Mouse (Mus musculus): Measurements from ENCODE around the gene Cwh43.

The Cwh43 gene

DNA sequence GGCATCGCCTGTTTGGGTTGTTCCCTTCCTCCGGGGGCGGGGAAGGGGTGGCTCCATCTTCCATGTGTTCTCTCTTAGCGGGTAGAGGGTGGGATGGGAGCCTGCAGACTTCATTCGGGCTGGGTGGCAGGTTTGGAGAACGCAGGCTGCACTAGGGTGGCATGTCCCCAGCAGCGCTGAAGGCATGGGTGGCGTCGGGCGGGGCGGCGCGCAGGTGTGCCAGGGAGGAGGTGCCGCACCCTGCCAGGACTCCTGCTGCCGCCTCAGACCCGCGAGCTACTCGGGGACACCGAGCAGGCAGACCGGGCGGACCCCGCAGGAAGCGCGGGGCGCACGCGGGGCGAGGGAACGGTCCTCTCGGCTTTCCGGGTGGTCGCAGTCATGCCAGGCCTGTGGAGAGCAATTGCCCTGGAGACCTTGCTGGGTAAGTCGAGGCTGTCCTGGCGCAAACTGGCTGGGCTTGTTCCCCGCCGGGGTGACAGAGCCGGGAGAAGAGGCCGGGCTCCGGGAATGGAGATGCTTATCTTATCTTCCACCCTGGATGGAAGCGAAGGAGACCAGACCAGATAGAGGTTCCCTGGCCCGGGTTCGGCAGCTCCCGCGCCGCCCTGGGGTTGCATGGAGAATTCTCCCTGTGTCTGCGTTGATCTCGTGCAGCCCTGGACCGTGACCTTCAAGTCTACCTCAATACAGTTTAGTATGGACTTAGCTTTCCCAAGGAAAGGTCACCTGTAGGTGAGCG lies at the start of gene Cwh43:
Gene Cwh43 (plus strand): TSS at position 95 of the 742 bp plus-strand sequence.
- no peak for DNase-seq (ENCODE audit: low read depth, low spot score)

DNA sequence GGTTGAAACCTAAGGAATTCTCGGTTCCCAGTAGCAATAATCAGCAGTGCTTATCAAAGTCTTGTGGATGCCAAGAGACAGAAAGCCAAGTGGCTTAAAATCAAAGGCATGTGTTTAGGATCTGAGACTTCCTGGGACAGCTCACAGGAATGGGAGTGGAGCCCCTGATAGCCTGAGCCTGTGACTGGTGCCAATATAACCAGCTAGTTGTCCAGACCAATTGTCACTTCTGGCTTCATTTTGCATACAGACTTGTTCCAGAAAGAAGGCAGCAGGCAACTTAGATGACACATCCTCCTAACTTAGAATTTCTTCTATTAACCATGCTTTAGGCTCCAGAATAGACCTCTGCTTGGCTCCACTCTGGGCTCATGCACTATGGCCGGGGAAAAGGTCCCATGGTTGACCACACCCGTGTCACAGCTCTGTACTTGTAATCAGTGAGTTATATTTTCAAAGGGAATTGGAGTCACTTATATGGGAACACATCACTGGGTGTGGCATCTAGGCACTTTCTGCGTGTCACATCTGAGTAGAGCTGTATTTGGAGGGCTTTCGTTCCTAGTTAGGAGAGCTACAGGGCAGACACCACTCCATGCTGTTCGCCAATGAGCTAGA lies 46.6 kb upstream of the Cwh43 start:
- no peak for DNase-seq (ENCODE audit: low read depth, low spot score)

DNA sequence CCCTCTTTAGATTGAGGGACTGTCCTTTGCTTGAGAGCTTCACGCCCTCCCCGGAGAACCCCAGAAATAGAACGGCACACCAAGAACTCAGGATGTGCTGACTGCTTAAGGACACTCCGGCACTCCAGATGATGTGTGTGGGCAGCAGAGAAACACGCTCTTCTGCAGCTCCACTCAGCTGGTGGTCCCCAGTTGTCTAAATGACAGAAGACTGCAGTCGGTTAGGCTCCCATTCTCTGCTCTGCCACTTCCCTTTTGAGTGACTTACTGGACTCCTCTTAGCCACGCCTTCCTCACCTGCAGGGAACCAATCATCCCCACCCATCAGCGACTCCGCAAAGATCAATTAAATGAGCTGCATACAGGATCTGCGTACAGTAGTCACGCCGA lies 46.1 kb upstream of the Cwh43 start:
- no peak for DNase-seq (ENCODE audit: low read depth, low spot score)

DNA sequence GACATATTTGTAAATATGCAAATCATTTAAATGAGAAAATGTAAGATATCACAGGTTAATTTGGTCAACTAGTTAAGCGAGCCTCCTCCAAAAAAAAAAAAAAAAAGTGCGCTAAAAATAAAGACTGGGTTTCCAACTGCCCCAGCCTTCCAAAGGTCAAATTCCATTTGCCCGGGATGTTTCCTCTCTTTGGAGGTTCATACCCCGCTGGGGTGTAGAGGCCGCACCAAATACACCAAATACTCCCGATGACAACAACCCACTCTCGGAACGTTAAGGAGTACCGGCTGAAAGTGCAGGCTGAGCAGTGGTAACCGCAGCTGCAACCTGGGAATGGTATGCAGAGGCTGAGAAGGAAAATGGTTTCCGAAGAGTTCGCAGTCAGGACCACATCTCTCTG lies 45.6 kb upstream of the Cwh43 start:
- DNase-seq (ENCODE audit: low read depth, low spot score): no peak

DNA sequence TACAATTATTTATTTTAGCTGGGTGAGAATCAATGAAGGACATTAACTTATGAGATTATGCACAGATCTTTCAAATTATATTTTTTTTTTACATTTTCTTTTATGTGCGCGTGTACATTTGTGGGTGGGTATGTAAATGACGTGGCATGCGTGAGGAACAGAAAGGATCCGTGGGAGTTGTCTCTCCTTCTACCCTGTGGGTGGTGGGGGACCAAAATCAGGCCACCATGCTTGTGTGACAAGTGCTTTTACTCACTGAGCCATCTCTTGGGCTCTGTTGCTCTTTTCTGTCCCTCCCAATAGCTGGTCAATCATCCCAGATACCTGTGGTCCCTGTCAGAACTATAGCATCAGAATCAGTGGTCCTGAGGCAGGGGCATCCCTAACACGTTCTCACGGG lies 43.5 kb upstream of the Cwh43 start:
- DNase-seq (ENCODE audit: low read depth, low spot score): no peak

DNA sequence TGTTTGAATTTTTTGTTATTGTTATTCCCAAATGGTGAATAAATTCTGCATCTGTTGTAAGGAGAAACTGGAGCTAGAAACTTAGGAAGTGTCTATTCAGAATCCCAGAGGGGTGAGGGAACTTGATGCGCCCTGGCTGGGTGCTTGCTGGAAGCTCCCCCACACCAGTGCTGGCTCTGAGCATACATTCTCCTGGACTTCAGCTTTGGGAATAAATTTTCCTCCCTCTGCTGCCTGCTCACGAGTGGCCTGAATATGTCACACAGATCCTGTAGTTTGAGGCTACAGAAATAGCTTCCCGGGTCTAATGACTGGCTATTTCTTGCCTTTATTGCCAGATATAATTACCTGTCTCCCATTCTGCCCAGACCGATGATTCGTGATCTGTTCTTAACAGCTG lies 43.1 kb upstream of the Cwh43 start:
- DNase-seq (ENCODE audit: low read depth, low spot score): no peak

DNA sequence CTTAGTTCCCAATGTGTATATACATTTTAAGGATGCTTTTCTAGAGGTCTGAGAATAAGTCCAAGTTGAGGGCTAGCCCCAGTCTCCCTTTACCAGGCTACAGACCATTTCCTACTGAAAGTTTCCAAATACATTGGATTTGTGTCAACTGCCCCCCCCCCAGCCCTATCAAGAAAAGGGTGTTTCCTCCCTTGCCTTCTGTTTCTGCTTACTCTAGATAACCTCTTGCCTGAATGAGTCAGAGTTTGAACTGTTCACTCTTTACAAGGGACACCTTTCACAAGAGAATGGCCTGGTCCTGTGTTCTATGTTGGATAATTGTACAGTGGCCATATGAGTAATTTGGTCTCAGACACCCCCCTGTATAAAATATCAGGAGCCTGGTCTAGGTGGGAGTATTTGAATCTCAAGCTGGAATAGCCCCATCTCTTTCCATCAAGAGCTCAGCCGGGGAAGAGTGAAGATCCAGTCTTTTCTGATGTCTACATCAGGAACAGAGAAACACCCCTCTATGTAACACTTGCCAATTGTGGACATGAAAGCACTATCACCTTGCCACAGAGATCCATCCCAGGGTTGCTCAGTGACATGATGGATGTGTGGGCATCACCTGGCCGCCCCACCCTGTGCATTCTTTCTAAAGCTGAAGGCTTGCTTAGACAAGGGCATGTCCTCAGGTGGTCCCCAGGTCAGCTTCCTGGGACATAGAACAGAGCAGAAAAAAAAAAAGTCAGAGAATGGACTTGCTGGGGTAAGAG lies 41.6 kb upstream of the Cwh43 start:
- DNase-seq (ENCODE audit: low read depth, low spot score): no peak

DNA sequence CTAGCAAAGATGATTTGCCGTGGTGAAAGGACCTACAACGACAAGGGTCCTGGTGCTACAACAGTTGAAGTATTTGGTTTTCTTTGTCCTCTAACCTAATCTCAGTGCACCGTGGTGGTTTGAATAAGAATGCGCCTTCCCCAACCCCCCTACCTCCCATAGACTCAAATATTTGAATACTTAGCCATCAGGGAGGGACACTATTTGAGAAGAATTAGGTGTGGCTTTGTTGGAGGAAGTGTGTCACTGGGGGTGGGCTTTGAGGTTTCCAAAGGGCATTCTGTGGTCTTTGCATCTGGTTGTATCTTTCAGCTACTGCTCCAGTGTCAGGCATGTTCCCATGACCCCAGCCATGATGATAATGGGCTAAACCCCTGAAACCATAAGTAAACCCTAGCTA lies 38.0 kb upstream of the Cwh43 start:
- DNase-seq (ENCODE audit: low read depth, low spot score): no peak

DNA sequence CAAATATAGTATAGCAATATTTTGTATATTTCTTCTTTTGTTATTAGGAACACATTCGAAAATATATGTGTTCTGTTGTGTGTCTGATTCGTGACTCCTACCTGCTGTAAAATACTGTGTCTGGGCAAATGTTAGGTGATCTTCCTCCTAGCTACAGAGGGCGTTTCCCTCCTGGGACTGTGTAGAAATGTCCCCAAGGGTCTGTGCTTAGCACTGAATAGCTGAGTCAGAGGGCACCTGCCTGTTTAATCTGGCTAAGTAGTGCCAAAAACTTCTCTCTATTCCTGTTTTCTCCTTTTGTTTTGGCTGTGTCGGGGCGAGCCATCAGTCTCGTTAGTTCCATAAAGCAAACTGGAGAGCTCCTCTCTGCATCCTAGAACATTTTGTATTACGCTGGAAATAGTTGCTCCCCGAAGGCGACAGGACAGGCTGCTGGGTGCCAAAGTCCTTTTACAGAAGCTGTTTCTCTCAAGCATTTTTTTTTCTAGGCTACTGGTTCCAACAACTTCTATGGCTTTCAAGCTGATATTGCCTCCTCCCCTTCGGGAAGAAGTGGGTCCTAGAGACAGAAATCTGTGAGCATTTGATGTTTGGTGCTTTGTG lies 36.9 kb upstream of the Cwh43 start:
- DNase-seq (ENCODE audit: low read depth, low spot score): no peak

DNA sequence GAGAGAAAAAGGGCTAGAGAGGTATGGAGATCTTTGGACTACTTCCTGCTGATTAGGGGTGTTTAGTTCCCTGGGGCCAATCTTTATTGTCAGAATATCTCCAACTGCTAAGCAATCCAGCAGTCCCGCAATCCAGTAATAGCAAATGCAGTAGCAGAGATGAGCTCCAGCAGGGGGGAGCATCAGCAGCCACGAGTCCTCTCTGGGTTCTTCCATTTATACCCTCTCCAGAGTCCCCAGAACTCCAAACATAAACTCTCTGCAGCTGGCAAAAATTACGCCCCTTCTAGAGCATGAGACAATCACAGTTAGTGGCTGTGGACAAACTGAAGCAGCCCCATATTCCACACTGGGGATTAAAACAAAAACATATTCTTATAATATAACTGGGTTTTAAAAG lies 36.1 kb upstream of the Cwh43 start:
- no peak for DNase-seq (ENCODE audit: low read depth, low spot score)

DNA sequence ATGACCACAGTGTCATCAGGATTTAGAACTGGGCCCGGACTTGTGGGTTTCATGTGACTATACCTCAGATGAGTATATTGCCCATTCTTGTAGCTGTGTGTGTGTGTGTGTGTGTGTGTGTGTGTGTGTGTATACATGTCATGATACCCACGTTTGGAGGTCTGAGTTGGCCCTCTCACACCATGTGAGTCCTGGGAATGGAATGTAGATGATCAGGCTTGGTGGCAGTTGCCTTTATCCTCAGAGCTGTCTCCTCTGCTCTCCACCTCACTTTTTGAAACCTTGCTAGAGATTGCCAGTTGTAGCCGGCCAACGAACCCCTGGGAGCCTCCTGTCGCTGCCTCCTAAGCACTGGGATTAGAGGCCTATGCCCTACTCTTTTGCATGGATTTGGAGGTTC lies 33.3 kb upstream of the Cwh43 start:
- DNase-seq (ENCODE audit: low read depth, low spot score): no peak

DNA sequence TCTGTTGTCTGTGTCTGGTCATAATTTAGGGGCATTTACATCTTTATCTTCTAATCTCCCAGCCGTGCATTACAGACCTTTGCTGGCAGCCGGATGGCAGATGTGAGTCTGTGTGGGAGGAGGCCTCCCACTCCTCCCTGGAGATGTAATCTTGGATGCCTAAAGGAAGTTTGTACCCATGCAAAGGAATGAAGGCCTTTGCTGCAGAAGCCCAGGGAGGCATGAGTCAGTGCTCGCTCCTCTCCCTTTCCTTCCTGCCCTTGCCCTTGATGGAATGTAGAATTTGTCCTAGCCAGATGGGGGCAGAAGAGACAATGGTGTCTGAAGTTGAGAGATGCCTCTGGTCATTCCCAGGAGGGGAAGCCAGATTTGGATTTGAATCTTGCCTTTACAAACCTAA lies 32.7 kb upstream of the Cwh43 start:
- DNase-seq (ENCODE audit: low read depth, low spot score): no peak

DNA sequence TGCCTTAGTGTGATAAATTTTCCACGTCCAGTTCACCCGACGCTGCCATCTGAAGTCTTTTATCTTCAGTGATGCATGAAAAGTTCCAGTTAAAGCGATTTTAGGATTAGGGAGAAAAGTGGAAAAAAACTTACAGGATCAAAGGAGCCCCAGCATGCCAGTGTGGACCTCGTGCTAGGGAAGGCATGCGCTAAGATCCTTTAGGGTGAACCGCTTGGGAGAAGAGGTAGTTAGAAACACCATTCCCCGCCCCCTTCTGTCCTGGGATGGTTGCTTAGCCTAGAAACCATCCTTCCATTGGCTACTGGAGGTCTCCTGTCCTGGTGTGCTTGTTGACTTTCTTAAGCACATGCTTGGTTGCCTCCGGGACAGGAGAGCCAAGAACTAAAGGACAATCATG lies 29.8 kb upstream of the Cwh43 start:
- no peak for DNase-seq (ENCODE audit: low read depth, low spot score)

DNA sequence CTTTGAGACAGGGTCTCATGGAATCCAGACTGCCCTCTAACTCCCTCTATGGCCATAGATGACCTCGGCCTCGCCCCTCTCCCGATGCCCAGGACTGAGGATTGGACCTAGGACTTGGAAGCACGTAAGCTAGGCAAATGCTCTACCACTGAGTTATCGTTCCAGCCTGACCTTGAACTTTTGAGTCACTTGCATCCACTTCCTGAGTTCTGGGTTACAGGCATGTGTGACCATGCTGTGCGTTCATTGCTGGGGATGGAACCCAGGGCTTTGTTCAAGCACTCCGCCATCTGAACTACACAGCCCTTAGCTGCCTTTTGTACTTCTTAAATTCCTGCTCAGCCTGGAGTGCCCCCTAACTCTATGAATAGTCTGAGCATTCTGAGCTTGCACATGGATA lies 29.4 kb upstream of the Cwh43 start:
- DNase-seq (ENCODE audit: low read depth, low spot score): no peak

DNA sequence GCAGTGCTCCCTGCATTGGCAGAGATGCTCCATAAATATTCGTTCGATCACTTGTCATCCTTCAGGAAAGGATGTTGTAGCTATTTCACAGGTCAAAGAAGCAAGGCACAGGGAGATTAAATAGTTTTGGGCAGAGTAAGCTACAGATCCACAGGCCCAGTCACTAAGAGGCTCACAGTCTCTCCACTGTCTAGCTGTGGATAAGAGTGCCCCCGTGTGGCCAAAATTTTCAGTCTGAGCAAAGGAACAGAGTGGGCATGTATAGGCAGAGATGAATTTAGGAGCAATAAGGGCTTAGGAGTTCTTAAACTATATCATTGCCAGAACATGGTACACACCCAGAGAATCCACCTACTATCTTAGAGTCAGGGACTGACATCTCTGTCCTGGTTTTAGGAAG lies 26.0 kb upstream of the Cwh43 start:
- DNase-seq (ENCODE audit: low read depth, low spot score): peak; percentile 50

DNA sequence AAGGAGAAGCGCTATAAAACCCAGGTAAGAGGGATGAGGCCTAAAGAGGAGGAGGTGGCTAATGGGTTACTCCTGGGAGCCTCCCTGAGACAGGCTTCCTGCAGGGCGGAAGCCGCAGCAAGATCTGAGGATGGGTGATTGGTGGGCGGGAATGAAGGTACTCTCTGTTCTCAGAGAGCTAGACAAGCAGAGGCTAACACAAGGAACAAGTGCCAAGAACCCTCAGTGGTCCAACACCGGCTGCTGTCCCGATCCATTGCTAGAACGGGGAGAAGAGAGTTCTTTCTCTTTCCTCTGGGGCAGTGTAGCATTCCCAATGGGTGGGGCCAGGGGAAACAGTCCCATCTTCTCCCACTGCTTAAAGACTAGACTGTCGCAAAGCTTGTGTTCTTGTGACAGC lies 25.0 kb upstream of the Cwh43 start:
- DNase-seq (ENCODE audit: low read depth, low spot score): no peak

DNA sequence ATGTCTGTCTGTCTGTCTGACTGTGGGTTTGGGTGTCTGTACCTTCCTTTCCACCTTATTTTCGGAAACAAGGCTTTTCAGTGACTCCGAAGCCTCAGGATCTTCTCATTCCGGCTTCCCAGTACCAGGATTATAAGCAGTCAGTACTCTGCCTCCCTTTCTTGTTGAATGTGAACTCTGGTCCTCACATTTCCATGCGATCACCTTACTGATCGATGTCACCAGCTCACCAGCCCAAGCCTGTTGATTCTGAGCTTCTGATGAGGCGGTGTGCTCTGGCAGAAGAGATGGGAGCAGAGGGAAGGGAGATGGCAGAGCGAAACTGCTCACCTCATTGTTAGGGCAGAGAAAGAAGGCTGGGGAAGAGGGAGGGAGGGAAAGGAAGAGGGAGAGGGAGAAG lies 24.4 kb upstream of the Cwh43 start:
- no peak for DNase-seq (ENCODE audit: low read depth, low spot score)

DNA sequence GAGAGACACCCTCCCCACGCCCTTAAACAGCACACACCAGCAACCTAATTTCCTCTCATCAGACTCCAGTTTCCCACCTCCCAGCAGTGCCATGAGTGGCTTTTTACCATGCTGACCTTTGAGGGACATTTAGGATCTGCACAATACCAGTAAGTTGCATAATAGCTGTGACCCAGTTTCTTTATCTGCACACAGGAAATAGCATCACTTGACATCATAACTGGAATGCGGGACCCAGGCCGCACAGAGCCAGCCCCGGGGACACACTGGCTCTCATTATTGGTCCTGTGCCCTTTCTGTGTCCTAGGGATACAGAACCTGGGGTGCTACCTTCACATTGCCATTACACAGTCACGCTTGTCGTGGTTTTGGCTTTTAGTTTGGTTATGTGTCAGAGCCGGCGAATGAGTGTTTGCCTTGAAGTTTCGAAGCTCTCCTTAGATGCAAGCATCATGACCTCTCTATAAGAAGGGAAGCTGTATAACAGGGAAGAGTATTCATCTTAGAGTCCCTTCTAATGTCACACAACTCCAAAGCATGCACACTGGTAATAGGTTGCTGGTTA lies 23.8 kb upstream of the Cwh43 start:
- no peak for DNase-seq (ENCODE audit: low read depth, low spot score)

DNA sequence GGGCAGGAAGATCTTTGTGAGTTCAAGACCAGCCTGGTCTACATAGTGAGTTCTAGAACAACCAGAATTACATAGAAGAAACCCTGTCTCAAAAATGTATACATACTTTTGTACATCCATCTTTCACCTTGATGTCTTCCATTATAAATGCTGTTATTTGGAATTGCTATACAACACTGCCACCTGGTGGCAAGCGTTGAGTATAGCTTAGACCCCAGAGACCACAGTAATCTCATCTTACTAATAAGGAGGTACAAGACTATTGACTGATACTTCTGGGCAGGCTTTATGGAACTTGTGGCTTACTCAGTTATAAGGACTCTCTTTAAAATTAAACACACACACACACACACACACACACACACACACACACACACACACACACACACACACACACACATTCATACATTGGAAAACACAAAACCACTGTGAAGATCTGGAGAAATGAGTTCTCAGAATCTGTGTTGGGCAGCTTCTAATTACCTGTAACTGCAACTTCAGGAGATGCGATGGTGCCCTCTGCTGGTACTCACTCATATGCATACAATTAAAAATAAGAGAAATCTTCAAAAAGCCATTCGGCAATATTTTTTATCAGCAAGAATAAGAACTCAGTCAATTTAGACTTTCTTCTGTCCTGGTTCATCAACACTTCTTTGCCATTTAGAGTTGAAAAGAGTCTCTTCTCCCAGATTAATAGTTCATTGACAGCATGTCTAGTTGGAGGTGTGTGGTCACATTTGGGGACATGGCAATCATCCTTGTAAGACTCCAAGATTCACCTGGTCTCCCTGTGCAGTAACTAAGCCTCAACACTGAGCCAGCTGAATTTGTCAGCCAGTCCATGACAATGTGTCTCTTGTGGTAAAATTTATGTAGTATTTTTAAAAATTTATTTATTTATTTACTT lies 22.9 kb upstream of the Cwh43 start:
- DNase-seq (ENCODE audit: low read depth, low spot score): peak; percentile 57

DNA sequence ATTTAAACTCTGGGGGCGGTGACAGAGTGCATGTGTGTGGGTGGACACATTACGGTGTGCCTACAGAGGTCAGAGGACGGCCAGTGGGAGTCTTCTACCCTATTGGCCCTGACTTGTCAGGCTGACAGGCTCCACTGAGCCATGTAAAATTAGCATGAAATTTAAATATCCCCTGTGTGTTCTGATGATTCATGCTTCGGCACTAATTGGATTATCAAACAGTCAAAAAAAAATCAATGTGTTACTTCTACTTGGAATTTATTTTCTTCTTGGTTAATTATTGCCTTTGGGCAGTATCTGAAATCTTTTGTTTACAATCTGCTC lies 22.3 kb upstream of the Cwh43 start:
- no peak for DNase-seq (ENCODE audit: low read depth, low spot score)

DNA sequence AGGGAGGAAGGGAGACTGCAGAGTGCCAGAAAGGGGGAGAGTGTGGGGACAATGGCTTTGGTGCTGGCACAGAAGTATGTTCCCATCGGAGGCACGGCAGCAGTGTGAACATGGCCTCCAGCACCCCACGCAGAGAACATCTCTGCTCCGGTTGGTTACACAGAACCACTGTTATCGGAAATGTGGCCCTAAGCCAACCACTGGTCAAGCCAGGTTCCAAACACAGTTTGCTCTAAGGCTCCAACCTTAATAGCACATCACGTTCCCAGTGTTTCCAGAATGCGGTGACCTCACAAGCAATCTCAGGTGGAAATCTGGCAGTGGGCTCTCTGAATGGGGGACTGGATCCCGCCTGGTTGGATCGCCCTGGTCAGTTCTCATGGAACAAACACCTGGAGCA lies 12.8 kb upstream of the Cwh43 start:
- DNase-seq (ENCODE audit: low read depth, low spot score): no peak

All from brain, embryonic 18.5 days (tissue).